Mouse (Mus musculus) thymus, adult 2 months (tissue): ENCODE measurements around the gene Itpr1.

Source experiments
- CTCF ChIP-seq: fragments of 200-500 bp; IDR thresholded peaks from 2 replicates; pipeline ENCODE4 v1.5.1; 2012; ENCODE audit warnings: mild to moderate bottlenecking, control low read depth, low read length, moderate library complexity, borderline replicate concordance; ENCODE audit not compliant: control insufficient read depth, poor library complexity, insufficient read depth; ENCODE audit errors: extremely low read depth
- POLR2A ChIP-seq: fragments of 200-500 bp; IDR thresholded peaks from 2 replicates; pipeline ENCODE4 v1.6.1; 2012; ENCODE audit warnings: mild to moderate bottlenecking, low read length, control low read depth, moderate library complexity; ENCODE audit not compliant: control insufficient read depth, poor library complexity, insufficient read depth; ENCODE audit errors: extremely low read depth

- no peak for TF ChIP-seq CTCF
- TF ChIP-seq POLR2A = no peak
These were observed 5.1 kb downstream of the Itpr1 start for GRCm38 (mm10) chr6:108217987-108218386.
